Mouse (Mus musculus) ES-Bruce4 (cell line): ENCODE results near the gene Efcab5.

Source experiments
- CTCF ChIP-seq: IDR thresholded peaks from one replicate; pipeline ENCODE4 v1.8.1; 2011; ENCODE audit warnings: low read depth, low read length
- POLR2A ChIP-seq: IDR thresholded peaks from one replicate; pipeline ENCODE4 v1.8.1; 2011; ENCODE audit warnings: low read length; ENCODE audit not compliant: insufficient read depth

GRCm38 (mm10) chr11:77193410-77193809, 4.6 kb upstream of the Efcab5 start:
- TF ChIP-seq CTCF: no peak
- no peak for TF ChIP-seq POLR2A
